Mouse (Mus musculus) lung, adult 18-20 months (tissue): ENCODE data around the gene Cyp4x1.
A peak's percentile ranks its signal among the peaks of the same experiment; 100 is the strongest.
"Not testable (repeated sequence)": the region's sequence is repeated elsewhere in the genome, so short reads cannot be mapped to it uniquely, and the experiment has no call there.

ENCODE experiments used
- DNase-seq, 2 experiments: peaks; one replicate each; pipeline ENCODE4 v3.0.0; 2022; ENCODE audit warnings: mixed read lengths in 2 of 2

Cyp4x1 gene

GRCm38 (mm10) chr4:115133621-115134295, at the start of gene Cyp4x1:
Gene Cyp4x1, minus strand, starts transcription at chr4:115134281.
- no peak for DNase-seq

DNA sequence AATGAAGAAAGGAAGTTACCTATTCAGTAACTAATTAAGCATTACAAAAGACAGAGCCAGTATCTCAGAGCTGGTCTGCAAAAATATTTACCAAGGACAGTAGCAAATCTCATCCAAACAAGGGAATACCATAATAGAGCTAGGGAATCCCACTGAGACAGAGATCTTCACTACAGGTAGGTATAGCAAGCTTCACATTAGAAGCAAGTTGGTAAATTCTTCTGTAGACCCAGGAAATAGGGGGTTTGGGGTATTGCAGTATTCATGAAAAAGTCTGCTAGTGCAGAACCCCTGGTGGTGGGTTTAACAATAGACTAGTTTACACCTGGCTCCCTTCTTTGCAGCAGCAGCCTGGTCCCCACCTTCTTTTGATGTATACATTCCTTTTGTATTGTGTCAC, 42.1 kb upstream of the Cyp4x1 start:
- not testable (repeated sequence) for DNase-seq

GRCm38 (mm10) chr4:115174694-115175353, 40.7 kb upstream of the Cyp4x1 start:
- no peak for DNase-seq

- not testable (repeated sequence) for DNase-seq
These were observed 24.9 kb upstream of the Cyp4x1 start for GRCm38 (mm10) chr4:115158963-115159362.

DNA sequence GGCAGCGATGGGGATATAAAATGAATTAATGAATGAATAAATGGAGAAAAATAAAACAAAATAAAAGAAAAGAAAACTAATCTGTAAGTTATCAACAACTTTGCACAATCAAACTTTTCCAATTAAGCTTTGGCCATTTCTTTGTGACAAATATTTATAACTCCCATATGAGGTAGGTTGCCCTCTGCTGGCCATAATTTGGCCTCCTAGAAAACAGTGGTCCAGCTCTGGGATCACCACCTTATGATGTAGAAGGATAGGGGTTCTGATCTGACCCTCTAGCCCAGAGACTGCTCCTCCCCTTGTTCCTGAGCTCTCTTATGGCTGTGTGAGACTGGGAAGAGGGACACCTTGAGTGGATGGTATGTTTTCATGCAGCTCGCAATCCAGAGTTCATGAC, 20.6 kb upstream of the Cyp4x1 start:
- no peak for DNase-seq

GRCm38 (mm10) chr4:115134296-115134630, 182 bp upstream of the Cyp4x1 start:
- DNase-seq, result no peak

- no peak for DNase-seq
These were observed 996 bp downstream of the Cyp4x1 start for GRCm38 (mm10) chr4:115133085-115133484.

- DNase-seq, result no peak
These were observed 9.4 kb downstream of the Cyp4x1 start for GRCm38 (mm10) chr4:115124713-115125112.

DNA sequence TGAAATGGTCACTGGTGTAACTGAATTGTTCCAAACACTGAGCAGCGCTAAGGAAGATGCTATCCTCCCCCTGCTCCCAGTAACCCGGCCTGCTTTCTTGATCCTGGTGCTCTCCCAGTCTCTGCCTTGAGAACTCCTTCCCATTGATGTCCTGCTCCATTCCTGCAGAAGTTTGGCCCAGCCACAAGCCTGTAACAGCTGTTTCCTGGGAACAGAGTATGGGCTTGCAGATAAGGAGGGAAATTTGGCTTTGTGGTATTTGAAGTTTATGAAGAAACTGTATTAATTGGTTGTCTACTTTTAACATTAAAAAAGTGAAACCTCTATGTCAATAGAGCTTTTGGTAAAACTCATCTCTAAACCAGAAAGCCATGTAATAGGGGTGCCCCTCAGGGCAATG, 10.6 kb downstream of the Cyp4x1 start:
- DNase-seq, result no peak

GRCm38 (mm10) chr4:115121608-115122007, 12.5 kb downstream of the Cyp4x1 start:
- DNase-seq, result no peak

GRCm38 (mm10) chr4:115121162-115121561, 12.9 kb downstream of the Cyp4x1 start:
- DNase-seq, result no peak

- DNase-seq, result no peak
These were observed 14.4 kb downstream of the Cyp4x1 start for GRCm38 (mm10) chr4:115119642-115120041.

- DNase-seq, result no peak
These were observed 20.8 kb downstream of the Cyp4x1 start for GRCm38 (mm10) chr4:115113266-115113665.

- DNase-seq, result no peak
These were observed 22.9 kb downstream of the Cyp4x1 start for GRCm38 (mm10) chr4:115111167-115111566.

DNA sequence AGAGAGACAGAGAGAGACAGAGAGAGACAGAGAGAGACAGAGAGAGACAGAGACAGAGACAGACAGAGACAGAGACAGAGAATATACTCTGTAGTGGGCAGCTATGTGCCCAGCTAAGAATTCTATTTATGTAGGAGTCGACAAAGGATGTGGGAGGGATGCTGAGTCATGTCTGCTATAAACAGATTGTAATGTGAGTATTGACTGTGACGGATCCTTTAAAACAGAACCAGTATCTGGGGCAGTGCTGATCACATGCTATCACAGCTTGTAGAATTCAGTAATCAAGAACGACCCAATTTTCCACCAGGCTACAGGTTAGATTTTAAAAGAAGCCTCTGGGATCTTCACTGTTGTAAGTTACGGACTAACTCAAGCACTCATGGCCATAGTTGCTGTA, 30.6 kb downstream of the Cyp4x1 start:
- no peak for DNase-seq

GRCm38 (mm10) chr4:115101682-115102081, 32.4 kb downstream of the Cyp4x1 start:
- peak in 1 of 2 experiments; percentile 34 for DNase-seq

DNA sequence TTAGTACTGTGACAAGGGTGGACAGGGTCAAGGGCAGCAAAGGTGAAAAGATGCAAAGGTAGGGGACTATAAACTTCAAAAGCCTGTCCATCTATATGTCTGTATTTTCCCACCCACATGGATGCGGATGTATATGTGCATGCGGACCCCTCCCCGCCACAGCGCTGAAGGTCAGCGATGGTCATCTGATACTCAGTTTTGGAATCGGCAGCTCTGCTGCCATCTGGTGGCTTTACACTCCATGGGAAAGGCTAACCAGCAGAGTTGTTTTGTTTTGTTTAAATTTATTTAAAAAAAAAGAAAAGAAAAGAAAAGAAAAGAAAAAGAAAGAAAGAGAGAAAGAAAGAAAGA, 37.0 kb downstream of the Cyp4x1 start:
- DNase-seq, result peak in 1 of 2 experiments; percentile 29

DNA sequence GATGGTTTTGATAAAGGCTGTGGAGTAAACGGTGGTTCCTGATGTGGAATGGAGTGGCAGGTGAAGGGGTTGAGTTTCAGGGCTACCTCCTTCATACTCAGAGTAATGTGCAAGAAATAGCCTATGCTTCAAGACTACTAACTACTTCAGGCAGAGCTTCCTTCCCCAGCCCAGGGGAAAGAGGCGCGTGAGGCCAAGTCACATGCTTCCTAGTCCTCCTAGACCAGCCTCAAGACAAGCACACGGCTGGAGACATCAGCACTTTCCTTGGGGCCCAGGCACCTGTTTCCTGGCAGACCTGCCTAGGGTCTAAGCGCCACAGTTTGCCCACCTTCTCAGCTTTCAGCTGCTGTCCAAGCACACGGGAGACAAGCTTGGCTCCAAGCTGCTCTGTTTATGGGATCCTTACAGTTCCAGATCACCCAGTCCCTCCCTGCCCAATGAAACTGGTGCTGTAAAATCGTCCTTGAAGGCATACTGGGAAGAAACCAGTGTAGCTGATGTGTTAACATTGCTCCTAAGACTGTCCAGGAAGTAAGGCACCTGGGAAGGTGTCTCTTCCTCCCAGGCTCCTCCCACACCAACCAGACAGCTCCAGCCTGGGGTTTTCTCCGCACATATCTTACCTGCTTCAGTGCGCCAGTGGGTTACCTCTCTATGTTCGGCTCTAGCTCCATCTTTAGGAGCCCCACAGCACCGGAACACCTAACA, 37.5 kb downstream of the Cyp4x1 start:
- DNase-seq, result no peak

GRCm38 (mm10) chr4:115095671-115096434, 38.2 kb downstream of the Cyp4x1 start:
- DNase-seq, result peak; percentile 37 to 46

- no peak for DNase-seq
These were observed 40.0 kb downstream of the Cyp4x1 start for GRCm38 (mm10) chr4:115094056-115094455.

GRCm38 (mm10) chr4:115093331-115093864, 40.7 kb downstream of the Cyp4x1 start:
- DNase-seq, result no peak

DNA sequence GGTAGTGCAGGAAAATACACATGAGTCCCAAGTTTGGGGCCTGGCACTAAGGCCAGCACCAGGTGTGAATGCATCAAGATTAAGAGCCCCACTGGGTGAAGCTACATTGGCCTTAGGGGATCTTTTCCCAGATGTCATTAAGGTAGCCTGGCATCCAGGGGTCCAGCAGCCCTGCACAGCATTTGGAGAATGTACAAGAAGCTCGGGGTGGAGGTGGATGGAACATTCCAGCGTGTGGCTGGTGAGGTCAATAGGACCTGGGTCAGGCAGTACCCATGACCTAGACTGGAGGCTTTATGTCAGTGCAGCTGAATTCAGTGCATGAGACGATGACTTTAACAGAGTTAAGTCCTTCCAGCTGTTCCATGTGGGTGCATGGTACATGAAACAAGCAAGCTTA, 42.3 kb downstream of the Cyp4x1 start:
- DNase-seq, result no peak

GRCm38 (mm10) chr4:115090592-115090991, 43.5 kb downstream of the Cyp4x1 start:
- peak; percentile 41 to 59 for DNase-seq
